Mouse (Mus musculus): ENCODE measurements at regions not wholly inside any gene's neighbourhood (a gene's known extent, or its start where the extent isn't known, plus 50 kb on each side); places are given as distances from the start of the nearest gene placed in this dataset.

DNA sequence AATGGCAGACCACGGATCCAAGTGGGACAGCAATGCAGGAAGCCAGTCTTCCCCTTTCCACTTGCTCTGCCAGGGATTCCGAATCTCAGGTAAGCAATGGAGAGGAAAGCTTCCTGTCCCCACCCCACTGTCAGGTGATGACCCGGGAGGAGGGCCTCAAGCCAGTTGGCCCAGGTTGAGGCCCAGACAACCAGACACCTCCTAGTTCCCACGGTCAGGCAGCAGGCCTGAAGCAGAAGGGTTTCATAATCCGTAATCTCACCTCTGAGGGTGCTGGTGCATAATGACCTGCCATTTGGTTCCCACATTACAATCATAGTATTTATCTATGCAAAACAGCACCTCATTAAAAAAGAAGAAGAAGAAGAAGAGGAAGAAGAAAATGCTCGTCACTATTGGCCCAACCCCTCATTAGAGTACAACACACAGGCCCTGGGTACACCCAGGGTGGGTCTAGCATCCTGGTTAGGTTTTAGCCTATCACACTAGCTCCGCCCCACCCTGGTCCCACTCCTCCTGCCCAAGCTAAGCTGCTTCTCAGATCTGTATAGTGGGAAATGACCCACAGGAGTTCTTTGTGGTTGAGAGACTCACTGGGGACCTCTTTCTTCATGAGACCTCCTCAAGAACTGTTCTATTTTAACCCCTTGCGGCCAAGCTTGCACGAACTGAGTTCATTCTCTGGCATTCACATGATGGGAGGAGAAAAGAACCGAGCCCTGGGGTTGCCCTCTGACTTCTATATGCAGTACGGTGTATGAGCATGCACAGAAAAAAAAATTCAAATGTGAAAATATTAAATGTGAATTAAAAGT, 71.1 kb downstream of the Zfp36l1 start:
- H3K4me3 ChIP-seq (ENCODE audit: insufficient read depth, poor library complexity, severe bottlenecking), result no peak overlapping the region
- H3K79me3 ChIP-seq (ENCODE audit: low read depth), result no peaks in the 10 kb centered on the region
- H3ac ChIP-seq (ENCODE audit: control insufficient read depth, insufficient read length, low read depth), result no peak overlapping the region
- H3K79me2 ChIP-seq (ENCODE audit: control insufficient read depth, insufficient read depth), result no peaks in the 10 kb centered on the region
- H3K27me3 ChIP-seq (ENCODE audit: control insufficient read depth, insufficient read depth, insufficient read length), result no peaks in the 10 kb centered on the region
- TF ChIP-seq USF1 (IDR thresholded peaks at IDR 0.05; ENCODE audit: low read depth) (no peak), CTCF (IDR thresholded peaks at IDR 0.05; ENCODE audit: control insufficient read depth, insufficient read depth, insufficient read length) (no peak), CEBPB (IDR thresholded peaks at IDR 0.05; ENCODE audit: low read depth) (no peak), MYOG (IDR thresholded peaks at IDR 0.05; ENCODE audit: control insufficient read depth, extremely low read depth, insufficient read length) (no peak), MAX (IDR thresholded peaks at IDR 0.05) (no peak), FOSL1 (IDR thresholded peaks at IDR 0.05; ENCODE audit: insufficient read depth, low read length, poor library complexity, severe bottlenecking) (no peak), MYOD1 (IDR thresholded peaks at IDR 0.05; ENCODE audit: control insufficient read depth, insufficient read length, low read depth) (no peak)
- H3K36me3 ChIP-seq (ENCODE audit: control insufficient read depth, insufficient read depth), result no peaks in the 10 kb centered on the region

DNA sequence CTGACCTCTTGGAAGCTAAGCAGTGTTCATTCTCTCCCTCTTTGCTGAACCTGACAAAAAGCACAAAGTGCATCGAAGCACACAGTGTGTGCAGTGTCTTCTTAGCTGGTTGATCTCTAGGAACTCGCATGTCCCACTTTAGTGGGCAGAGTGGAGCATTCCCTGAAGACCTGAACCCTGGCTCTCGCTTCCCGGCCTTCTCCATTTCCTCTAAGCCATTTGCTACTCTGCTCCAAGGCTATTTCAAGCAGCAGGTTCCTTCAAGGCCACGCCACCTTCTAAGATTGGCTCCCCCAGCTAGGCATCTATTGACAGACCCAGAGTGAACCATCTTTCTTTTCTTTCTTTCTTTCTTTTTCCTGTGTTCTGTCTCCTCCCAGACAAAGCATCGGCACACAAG, 71.8 kb downstream of the Zfp36l1 start:
- Histone ChIP-seq H3K27me3 (ENCODE audit: control insufficient read depth, insufficient read depth, insufficient read length) (no peaks in the 10 kb centered on the region), H3K79me2 (ENCODE audit: control insufficient read depth, insufficient read depth) (no peaks in the 10 kb centered on the region), H3K79me3 (ENCODE audit: low read depth) (no peaks in the 10 kb centered on the region), H3K4me3 (ENCODE audit: insufficient read depth, poor library complexity, severe bottlenecking) (no peak overlapping the region), H3ac (ENCODE audit: control insufficient read depth, insufficient read length, low read depth) (no peak overlapping the region), H3K36me3 (ENCODE audit: control insufficient read depth, insufficient read depth) (no peaks in the 10 kb centered on the region)
- TF ChIP-seq USF1 (IDR thresholded peaks at IDR 0.05; ENCODE audit: low read depth) (no peak), MYOG (IDR thresholded peaks at IDR 0.05; ENCODE audit: control insufficient read depth, extremely low read depth, insufficient read length) (no peak), MYOD1 (IDR thresholded peaks at IDR 0.05; ENCODE audit: control insufficient read depth, insufficient read length, low read depth) (no peak)

DNA sequence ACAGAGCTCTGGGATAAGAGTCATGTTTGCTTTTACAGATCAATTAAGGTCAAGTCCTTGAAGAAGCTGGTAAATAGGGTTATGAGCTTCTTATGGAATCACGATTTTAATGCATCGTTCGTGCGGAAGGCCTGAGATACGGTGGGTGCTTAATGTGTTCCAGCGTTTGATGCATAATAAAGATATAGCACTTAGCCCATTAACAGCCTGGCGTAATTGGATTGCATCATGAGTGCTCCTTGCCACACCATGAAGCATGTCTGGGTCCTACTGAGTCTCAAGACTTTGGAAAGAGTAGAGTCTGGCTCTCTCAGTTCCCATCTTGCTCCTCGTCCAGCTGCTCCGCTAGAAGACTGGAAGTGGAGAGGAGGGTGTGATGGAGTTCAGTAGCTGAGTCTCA, 72.6 kb downstream of the Zfp36l1 start:
- Histone ChIP-seq H3K27me3 (ENCODE audit: control insufficient read depth, insufficient read depth, insufficient read length) (no peaks in the 10 kb centered on the region), H3K36me3 (ENCODE audit: control insufficient read depth, insufficient read depth) (no peaks in the 10 kb centered on the region), H3K79me3 (ENCODE audit: low read depth) (no peaks in the 10 kb centered on the region), H3K4me3 (ENCODE audit: insufficient read depth, poor library complexity, severe bottlenecking) (no peak overlapping the region), H3K79me2 (ENCODE audit: control insufficient read depth, insufficient read depth) (no peaks in the 10 kb centered on the region), H3ac (ENCODE audit: control insufficient read depth, insufficient read length, low read depth) (no peak overlapping the region)
- TF ChIP-seq MYOD1 (IDR thresholded peaks at IDR 0.05; ENCODE audit: control insufficient read depth, insufficient read length, low read depth) (no peak), FOSL1 (IDR thresholded peaks at IDR 0.05; ENCODE audit: insufficient read depth, low read length, poor library complexity, severe bottlenecking) (no peak), USF1 (IDR thresholded peaks at IDR 0.05; ENCODE audit: low read depth) (no peak), CTCF (IDR thresholded peaks at IDR 0.05; ENCODE audit: control insufficient read depth, insufficient read depth, insufficient read length) (no peak), MYOG (IDR thresholded peaks at IDR 0.05; ENCODE audit: control insufficient read depth, extremely low read depth, insufficient read length) (no peak), MAX (IDR thresholded peaks at IDR 0.05) (no peak), CEBPB (IDR thresholded peaks at IDR 0.05; ENCODE audit: low read depth) (no peak)

DNA sequence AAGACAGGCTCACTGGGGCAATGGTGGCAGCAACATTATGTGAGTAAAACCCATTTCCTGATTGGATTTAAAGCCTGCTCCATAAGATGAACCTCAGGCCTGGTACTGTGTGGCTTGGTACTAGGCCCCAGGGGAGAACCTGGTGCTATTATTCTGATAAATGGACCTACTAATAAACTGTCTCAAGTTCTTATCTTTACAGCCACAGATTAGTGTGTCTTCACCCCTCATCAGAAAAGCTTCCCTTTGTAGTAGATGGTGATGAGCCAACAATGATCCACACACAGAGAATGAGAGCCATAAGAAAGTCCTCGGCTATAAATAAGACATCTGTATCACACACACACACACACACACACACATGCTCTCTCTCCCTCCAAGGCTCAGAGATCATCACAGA, 73.7 kb downstream of the Zfp36l1 start:
- TF ChIP-seq CEBPB (IDR thresholded peaks at IDR 0.05; ENCODE audit: low read depth) (no peak), MYOG (IDR thresholded peaks at IDR 0.05; ENCODE audit: control insufficient read depth, extremely low read depth, insufficient read length) (no peak), FOSL1 (IDR thresholded peaks at IDR 0.05; ENCODE audit: insufficient read depth, low read length, poor library complexity, severe bottlenecking) (no peak), CTCF (IDR thresholded peaks at IDR 0.05; ENCODE audit: control insufficient read depth, insufficient read depth, insufficient read length) (no peak), MYOD1 (IDR thresholded peaks at IDR 0.05; ENCODE audit: control insufficient read depth, insufficient read length, low read depth) (no peak), MAX (IDR thresholded peaks at IDR 0.05) (no peak), USF1 (IDR thresholded peaks at IDR 0.05; ENCODE audit: low read depth) (no peak)
- Histone ChIP-seq H3K27me3 (ENCODE audit: control insufficient read depth, insufficient read depth, insufficient read length) (no peaks in the 10 kb centered on the region), H3K36me3 (ENCODE audit: control insufficient read depth, insufficient read depth) (no peaks in the 10 kb centered on the region), H3K79me2 (ENCODE audit: control insufficient read depth, insufficient read depth) (no peaks in the 10 kb centered on the region), H3ac (ENCODE audit: control insufficient read depth, insufficient read length, low read depth) (no peak overlapping the region), H3K4me3 (ENCODE audit: insufficient read depth, poor library complexity, severe bottlenecking) (no peak overlapping the region), H3K79me3 (ENCODE audit: low read depth) (no peaks in the 10 kb centered on the region)

DNA sequence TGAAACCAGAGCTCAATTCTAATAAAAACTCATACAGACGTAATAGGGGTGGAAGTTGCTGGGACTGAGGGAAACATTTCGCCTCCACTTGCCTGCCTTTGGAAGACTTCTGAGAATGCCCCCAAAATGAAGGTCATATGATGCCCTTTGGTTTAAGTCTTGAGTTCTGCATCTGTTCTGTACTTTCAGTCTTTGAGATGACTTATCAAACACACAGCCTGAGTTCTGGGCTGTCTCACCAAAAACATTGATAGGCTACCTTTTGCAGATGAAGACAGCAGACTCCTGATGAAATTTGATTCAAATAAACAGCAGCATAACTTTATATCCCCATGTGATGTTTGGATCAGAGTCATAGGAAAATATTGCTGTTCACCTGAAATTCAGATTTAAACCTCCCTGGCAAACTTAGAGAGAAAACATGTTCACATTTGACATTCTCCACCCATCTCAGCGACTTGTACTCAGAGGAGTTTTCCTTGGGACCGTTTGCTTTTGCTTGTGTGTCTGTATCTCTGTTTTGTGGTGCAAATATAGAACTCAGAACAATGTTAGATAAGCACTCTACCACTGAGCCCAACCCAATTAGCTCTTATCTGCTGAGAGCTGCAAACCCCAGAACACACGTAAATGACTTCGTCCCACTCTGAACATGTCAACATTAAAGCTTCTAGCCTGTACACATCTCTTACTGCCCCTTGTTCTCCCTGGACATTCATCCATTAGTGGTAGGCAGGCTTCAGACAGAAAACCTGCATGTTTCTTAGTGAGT, 77.1 kb downstream of the Zfp36l1 start:
- H3K4me3 ChIP-seq (ENCODE audit: insufficient read depth, poor library complexity, severe bottlenecking), result no peak overlapping the region
- TF ChIP-seq MYOG (IDR thresholded peaks at IDR 0.05; ENCODE audit: control insufficient read depth, extremely low read depth, insufficient read length) (no peak), USF1 (IDR thresholded peaks at IDR 0.05; ENCODE audit: low read depth) (no peak), MYOD1 (IDR thresholded peaks at IDR 0.05; ENCODE audit: control insufficient read depth, insufficient read length, low read depth) (no peak), CEBPB (IDR thresholded peaks at IDR 0.05; ENCODE audit: low read depth) (no peak), FOSL1 (IDR thresholded peaks at IDR 0.05; ENCODE audit: insufficient read depth, low read length, poor library complexity, severe bottlenecking) (no peak), CTCF (IDR thresholded peaks at IDR 0.05; ENCODE audit: control insufficient read depth, insufficient read depth, insufficient read length) (no peak), MAX (IDR thresholded peaks at IDR 0.05) (no peak)
- H3K79me3 ChIP-seq (ENCODE audit: low read depth), result no peaks in the 10 kb centered on the region
- no peaks in the 10 kb centered on the region for H3K79me2 ChIP-seq (ENCODE audit: control insufficient read depth, insufficient read depth)
- no peaks in the 10 kb centered on the region for H3K27me3 ChIP-seq (ENCODE audit: control insufficient read depth, insufficient read depth, insufficient read length)
- no peaks in the 10 kb centered on the region for H3K36me3 ChIP-seq (ENCODE audit: control insufficient read depth, insufficient read depth)
- no peak overlapping the region for H3ac ChIP-seq (ENCODE audit: control insufficient read depth, insufficient read length, low read depth)

All from C2C12 (cell line).